Mouse (Mus musculus) cortical plate, adult 2 months (tissue): ENCODE results near the gene Gm45062.

ENCODE experiments used
- CTCF ChIP-seq: fragments of 200-500 bp; IDR thresholded peaks from 2 replicates; pipeline ENCODE4 v1.5.1; 2011; ENCODE audit warnings: mild to moderate bottlenecking, control low read depth, low read length; ENCODE audit not compliant: insufficient read depth; ENCODE audit errors: extremely low read depth
- POLR2A ChIP-seq: fragments of 200-500 bp; IDR thresholded peaks from 2 replicates; pipeline ENCODE4 v1.6.1; 2011; ENCODE audit warnings: mild to moderate bottlenecking, low read length, control low read depth; ENCODE audit not compliant: insufficient read depth; ENCODE audit errors: extremely low read depth

- TF ChIP-seq POLR2A (no peak), CTCF (no peak)
These were observed 385.5 kb downstream of the Gm45062 start for GRCm38 (mm10) chr6:8644703-8645102.
